Mouse (Mus musculus) megakaryocyte-erythroid progenitor cell, adult 5-6 weeks (primary cell): ENCODE measurements around the gene Lin52. TPM values are rescaled to one million over a fixed set of nuclear protein-coding genes. Genes with fewer than 3 reads are reported as not detected.
A peak's percentile ranks its signal among the peaks of the same experiment; 100 is the strongest.

Source experiments
- ATAC-seq: replicated peaks from 2 replicates; pipeline ENCODE4 v1.8.0; 2016; ENCODE audit warnings: mild to moderate bottlenecking, inconsistent platforms; ENCODE audit not compliant: severe bottlenecking, poor library complexity, low FRiP score, low TSS enrichment
- total RNA-seq, 2 experiments: library from RNA; stranded (forward) in 1 of 2; stranded (reverse) in 1 of 2; fragments of 200-1000, 215-1000 nt in 1 of 2; fragments of >200 nt in 1 of 2; fragmentation: Nextera tagmentation in 1 of 2; gene quantifications; 2 replicates each; pipeline ENCODE4 v1.2.3; 2014 to 2017

The Lin52 gene
- total RNA-seq, 2 experiments from 2014 or later = 16.5 to 17.0 TPM

DNA sequence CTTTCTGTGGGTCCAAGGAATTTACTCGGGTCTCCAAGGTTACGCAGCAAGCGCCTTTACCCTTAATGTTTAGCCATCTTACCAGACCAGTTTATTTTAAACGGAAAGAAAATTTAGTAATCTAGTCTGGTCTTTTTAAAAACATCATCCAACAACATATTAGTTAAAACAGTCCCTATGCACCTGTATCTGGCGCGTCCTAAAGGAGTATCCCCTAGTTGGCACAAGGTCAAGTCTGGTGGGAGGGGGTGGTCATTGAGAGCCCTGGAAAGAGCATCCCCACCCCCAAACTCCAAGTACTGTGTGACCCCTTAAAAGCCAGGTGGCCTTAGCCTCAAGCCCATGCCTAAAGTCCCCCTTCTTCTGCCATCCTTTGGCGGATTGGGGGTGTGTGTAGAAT lies 121.9 kb downstream of the Lin52 start:
- ATAC-seq = no peak

DNA sequence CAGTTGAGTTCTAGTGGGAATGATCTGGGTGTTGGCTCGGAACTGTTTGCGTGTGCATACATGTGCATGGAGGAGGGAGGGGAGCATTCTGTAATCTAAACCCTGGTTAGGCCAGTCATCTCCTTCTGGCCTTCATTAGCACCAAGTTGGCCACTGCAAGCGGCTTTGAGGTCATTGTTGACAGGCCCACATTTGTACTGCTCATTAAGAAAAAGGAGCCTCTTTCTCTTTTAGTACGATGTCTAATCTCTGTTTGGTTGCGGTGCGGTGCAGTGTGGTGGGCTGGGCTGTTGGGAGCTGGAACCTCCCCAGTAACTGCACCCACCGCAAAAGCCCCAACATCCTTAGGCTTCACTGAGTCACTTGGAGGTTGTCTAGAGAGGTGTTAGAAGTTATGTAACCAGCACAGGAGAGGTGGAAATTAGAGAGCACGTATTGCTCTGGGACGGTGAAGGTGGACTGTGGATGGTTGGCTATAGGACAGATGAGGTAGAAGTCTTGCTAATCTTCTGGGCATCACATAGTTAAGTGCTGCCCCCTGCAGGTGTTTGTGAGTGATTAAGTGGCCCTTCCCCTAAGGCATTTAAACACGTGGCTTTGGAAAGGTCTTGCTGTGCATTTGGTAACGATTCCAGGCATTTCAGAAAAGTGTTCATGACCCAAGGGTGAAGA lies 126.7 kb downstream of the Lin52 start:
- ATAC-seq = no peak

DNA sequence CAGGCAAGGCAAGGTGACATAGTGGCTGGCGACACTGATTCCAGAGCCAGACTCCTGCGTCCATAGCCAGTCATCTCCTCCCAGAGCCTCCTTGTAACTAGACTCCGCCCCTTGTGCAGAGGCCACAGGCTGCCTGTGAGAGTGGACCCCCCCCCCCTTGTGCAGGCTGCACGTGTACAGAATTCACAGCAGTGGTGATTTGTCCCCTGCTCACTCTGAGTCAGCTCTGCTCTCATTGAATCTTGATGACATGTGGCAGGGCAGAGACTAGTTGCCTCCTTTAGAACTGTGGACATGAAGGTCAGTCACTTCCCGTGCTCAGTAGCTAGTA lies 127.2 kb downstream of the Lin52 start:
- ATAC-seq = 0 out of 2 replicates have a peak, but pooled peaks have one; percentile 34

DNA sequence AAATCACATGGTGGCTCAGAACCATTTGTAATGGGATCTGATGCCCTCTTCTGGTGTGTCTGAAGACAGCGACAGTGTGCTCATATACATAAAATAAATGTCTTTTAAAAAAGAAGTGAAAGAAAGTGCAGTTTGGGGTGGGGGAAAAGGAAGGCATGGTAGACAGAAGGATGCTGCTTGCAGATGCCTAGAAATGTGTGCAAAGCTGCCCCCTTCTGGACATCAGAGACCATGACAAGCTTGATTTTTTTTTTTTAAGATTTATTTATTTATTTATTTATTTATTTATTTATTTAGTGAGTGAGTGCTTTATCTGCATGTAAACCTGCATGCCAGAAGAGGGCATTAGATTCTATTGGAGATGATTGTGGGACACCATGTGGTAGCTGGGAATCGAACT lies 130.1 kb downstream of the Lin52 start:
- no peak for ATAC-seq

DNA sequence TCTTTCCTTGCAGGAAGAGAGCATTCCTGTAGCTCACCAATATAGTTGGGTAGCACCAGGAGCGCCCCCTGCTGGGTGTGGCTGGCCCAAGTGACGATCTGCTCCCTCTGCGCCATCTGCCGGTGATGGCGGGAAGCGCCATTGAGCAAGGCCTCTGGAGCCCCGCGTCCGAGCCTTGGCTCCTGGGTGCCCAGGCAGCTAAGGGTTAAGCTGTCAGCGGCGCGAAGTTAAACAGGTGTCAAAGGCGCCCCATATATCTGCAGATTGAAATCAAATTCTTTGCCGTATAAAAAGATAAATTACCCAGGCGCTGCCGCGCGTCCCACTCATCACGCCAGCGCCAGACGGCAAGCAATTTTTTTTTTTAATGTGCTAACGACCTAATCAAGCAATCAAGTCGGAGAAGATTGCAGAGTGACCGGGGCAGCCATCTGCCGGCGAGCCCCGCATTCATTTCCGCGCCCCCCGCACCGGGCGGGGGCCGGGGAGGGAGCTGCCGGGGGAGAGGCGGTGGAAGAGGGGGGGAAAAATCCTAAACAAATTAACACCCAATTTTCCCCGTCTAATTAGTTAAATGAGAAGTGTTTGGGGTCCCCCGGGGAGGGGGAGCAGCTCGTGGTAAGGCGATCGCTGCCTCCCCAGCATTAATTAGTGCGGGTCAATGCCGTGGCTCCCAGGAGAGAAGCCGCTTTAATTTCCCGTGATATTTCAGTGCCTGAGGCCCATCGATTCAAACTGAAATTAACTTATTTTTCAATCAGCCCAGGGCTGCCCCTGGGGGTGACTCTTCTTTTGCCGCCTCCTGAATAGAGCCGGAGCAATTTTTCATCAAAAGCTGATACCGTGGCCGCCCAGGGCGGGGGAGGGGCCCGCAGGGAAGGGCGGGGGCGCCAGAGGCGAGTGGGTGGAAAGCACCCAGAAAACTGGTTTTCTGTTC lies 138.9 kb downstream of the Lin52 start:
- peak; percentile 74 for ATAC-seq

Other genes with a start within 250 kb of the Lin52 start
- 29.6 and 42.1 TPM in 2 replicates for gene Elmsan1, start 232.5 kb upstream of the Lin52 start, total RNA-seq (2014; fragmentation: Nextera tagmentation)
- gene Elmsan1, start 232.5 kb upstream of the Lin52 start, total RNA-seq (2017) = 12.9 and 13.2 TPM in 2 replicates
- 35.1 and 43.9 TPM in 2 replicates for gene Ptgr2, start 166.2 kb upstream of the Lin52 start, total RNA-seq (2014; fragmentation: Nextera tagmentation)
- gene Ptgr2, start 166.2 kb upstream of the Lin52 start, total RNA-seq (2017) = 72.3 and 96.3 TPM in 2 replicates
- gene Zfp410, start 134.6 kb upstream of the Lin52 start, total RNA-seq (2014; fragmentation: Nextera tagmentation) = 73.5 and 91.4 TPM in 2 replicates
- gene Zfp410, start 134.6 kb upstream of the Lin52 start, total RNA-seq (2017) = 61.7 and 63.0 TPM in 2 replicates
- gene Coq6, start 89.8 kb upstream of the Lin52 start, total RNA-seq (2014; fragmentation: Nextera tagmentation) = 24.5 and 55.2 TPM in 2 replicates
- 24.3 and 40.0 TPM in 2 replicates for gene Coq6, start 89.8 kb upstream of the Lin52 start, total RNA-seq (2017)
- gene Fam161b, start 89.6 kb upstream of the Lin52 start, total RNA-seq (2014; fragmentation: Nextera tagmentation) = 3.3 and 7.8 TPM in 2 replicates
- 3.9 and 6.2 TPM in 2 replicates for gene Fam161b, start 89.6 kb upstream of the Lin52 start, total RNA-seq (2017)
- gene Entpd5, start 42.4 kb upstream of the Lin52 start, total RNA-seq (2014; fragmentation: Nextera tagmentation) = 11.8 and 13.6 TPM in 2 replicates
- 14.5 and 26.4 TPM in 2 replicates for gene Entpd5, start 42.4 kb upstream of the Lin52 start, total RNA-seq (2017)
- 1.1 and 2.0 TPM in 2 replicates for gene Bbof1, start 42.4 kb upstream of the Lin52 start, total RNA-seq (2014; fragmentation: Nextera tagmentation)
- gene Bbof1, start 42.4 kb upstream of the Lin52 start, total RNA-seq (2017) = 4.5 and 7.6 TPM in 2 replicates
- 24.5 and 30.2 TPM in 2 replicates for gene Rnf113a2, start 34.2 kb upstream of the Lin52 start, total RNA-seq (2014; fragmentation: Nextera tagmentation)
- gene Rnf113a2, start 34.2 kb upstream of the Lin52 start, total RNA-seq (2017) = 34.9 and 35.0 TPM in 2 replicates
- gene Aldh6a1, start 418 bp upstream of the Lin52 start, total RNA-seq (2014; fragmentation: Nextera tagmentation) = 7.5 and 11.2 TPM in 2 replicates
- gene Aldh6a1, start 418 bp upstream of the Lin52 start, total RNA-seq (2017) = 7.0 and 11.3 TPM in 2 replicates
- gene Vsx2, start 118.3 kb downstream of the Lin52 start, total RNA-seq (2014; fragmentation: Nextera tagmentation) = not detected in 2 replicates
- not detected in 2 replicates for gene Vsx2, start 118.3 kb downstream of the Lin52 start, total RNA-seq (2017)
- gene Abcd4, start 166.0 kb downstream of the Lin52 start, total RNA-seq (2014; fragmentation: Nextera tagmentation) = 6.9 and 9.9 TPM in 2 replicates
- 4.5 and 6.0 TPM in 2 replicates for gene Abcd4, start 166.0 kb downstream of the Lin52 start, total RNA-seq (2017)
- not detected in 2 replicates for gene Vrtn, start 189.6 kb downstream of the Lin52 start, total RNA-seq (2014; fragmentation: Nextera tagmentation)
- gene Vrtn, start 189.6 kb downstream of the Lin52 start, total RNA-seq (2017) = not detected in 2 replicates
- gene Syndig1l, start 247.4 kb downstream of the Lin52 start, total RNA-seq (2014; fragmentation: Nextera tagmentation) = not detected in 2 replicates
- gene Syndig1l, start 247.4 kb downstream of the Lin52 start, total RNA-seq (2017) = not detected in 2 replicates